Mouse (Mus musculus) CH12.LX (cell line): ENCODE measurements around the gene Gm45208. TPM values are rescaled to one million over a fixed set of nuclear protein-coding genes. Genes with fewer than 3 reads are reported as not detected.
A peak's percentile ranks its signal among the peaks of the same experiment; 100 is the strongest.

Source experiments
- DNase-seq: peaks from one replicate; pipeline ENCODE4 v3.0.0-alpha.2; 2013; ENCODE audit errors: extremely low read depth
- H3K27ac ChIP-seq: 2 replicates; pipeline ENCODE4 v1.5.1; 2012; ENCODE audit warnings: low read depth, mild to moderate bottlenecking, control low read depth, moderate library complexity; ENCODE audit not compliant: insufficient read depth
- H3K27me3 ChIP-seq: replicated peaks from 2 replicates; pipeline ENCODE3; 2012; ENCODE audit warnings: inconsistent platforms
- H3K36me3 ChIP-seq, 2 experiments: replicated peaks in 1 of 2; 2 replicates each; pipeline versions ENCODE3 to v1.6.1; 2012; ENCODE audit warnings: inconsistent platforms in 1 of 2, low read length in 1 of 2, mild to moderate bottlenecking in 1 of 2, mixed read lengths in 1 of 2, moderate library complexity in 1 of 2; ENCODE audit not compliant: control insufficient read depth in 1 of 2, insufficient read depth in 1 of 2
- H3K4me1 ChIP-seq, 2 experiments: 2 replicates each; pipeline ENCODE4 v1.6.1; 2012; ENCODE audit warnings: inconsistent platforms in 1 of 2, moderate library complexity in 1 of 2; ENCODE audit not compliant: insufficient read depth in 2 of 2, control insufficient read depth in 1 of 2
- H3K4me2 ChIP-seq: 2 replicates; pipeline ENCODE4 v1.6.1; 2012; ENCODE audit warnings: low read depth, mild to moderate bottlenecking, control low read depth; ENCODE audit not compliant: poor library complexity, insufficient read depth, severe bottlenecking
- H3K4me3 ChIP-seq, 3 experiments: fragments of 150-350 bp in 1 of 3; sonication (generic) in 1 of 3; replicated peaks in 1 of 3; 2 replicates each; pipeline versions ENCODE3 to v1.5.1; 2011 to 2012; ENCODE audit warnings: low read depth in 2 of 3, low read length in 2 of 3, mild to moderate bottlenecking in 2 of 3, moderate library complexity in 2 of 3, control low read depth in 1 of 3, improper control_type of control experiment in 1 of 3, inconsistent platforms in 1 of 3, mixed read lengths in 1 of 3; ENCODE audit not compliant: poor library complexity in 1 of 3
- H3K79me2 ChIP-seq: replicated peaks from 2 replicates; pipeline ENCODE4 v1.6.1; 2012; ENCODE audit warnings: mild to moderate bottlenecking, moderate library complexity; ENCODE audit not compliant: control insufficient read depth, poor library complexity, insufficient read depth, severe bottlenecking; ENCODE audit errors: extremely low read depth
- H3K9ac ChIP-seq: 2 replicates; pipeline ENCODE4 v1.6.1; 2012; ENCODE audit warnings: low read depth, mild to moderate bottlenecking, control low read depth, moderate library complexity; ENCODE audit not compliant: insufficient read depth
- H3K9me3 ChIP-seq: replicated peaks from 2 replicates; pipeline ENCODE3; 2012; ENCODE audit warnings: low read length, inconsistent platforms, mixed read lengths
- CTCF ChIP-seq, 2 experiments: IDR thresholded peaks in 1 of 2; conservative IDR thresholded peaks in 1 of 2; 2 replicates each; pipeline ENCODE4 v1.5.1; 2011 to 2012; ENCODE audit warnings: low read depth in 2 of 2, low read length in 2 of 2, improper control_type of control experiment in 1 of 2, inconsistent platforms in 1 of 2, mild to moderate bottlenecking in 1 of 2, moderate library complexity in 1 of 2
- E2F4 ChIP-seq: IDR thresholded peaks from 2 replicates; pipeline ENCODE4 v1.6.1; 2011; ENCODE audit warnings: low read depth, low read length, improper control_type of control experiment; ENCODE audit not compliant: insufficient replicate concordance
- IRF4 ChIP-seq: IDR thresholded peaks from 2 replicates; pipeline ENCODE4 v1.6.1; 2014; ENCODE audit warnings: low read depth, mild to moderate bottlenecking, inconsistent platforms, low read length, improper control_type of control experiment
- JUN ChIP-seq: IDR thresholded peaks from 2 replicates; pipeline ENCODE4 v1.6.1; 2011; ENCODE audit warnings: low read depth, mild to moderate bottlenecking, low read length, improper control_type of control experiment, moderate library complexity; ENCODE audit not compliant: insufficient read depth
- JUND ChIP-seq: conservative IDR thresholded peaks from 2 replicates; pipeline ENCODE4 v1.6.1; 2011; ENCODE audit warnings: low read depth, low read length, improper control_type of control experiment
- KAT2A ChIP-seq: IDR thresholded peaks from 2 replicates; pipeline ENCODE4 v1.6.1; 2012; ENCODE audit warnings: low read length, improper control_type of control experiment, inconsistent platforms; ENCODE audit not compliant: insufficient replicate concordance
- MAFK ChIP-seq: IDR thresholded peaks from 2 replicates; pipeline ENCODE4 v1.6.1; 2011; ENCODE audit warnings: low read length, improper control_type of control experiment; ENCODE audit not compliant: insufficient replicate concordance
- MAX ChIP-seq: IDR thresholded peaks from 2 replicates; pipeline ENCODE4 v1.6.1; 2011; ENCODE audit warnings: low read length, improper control_type of control experiment
- MXI1 ChIP-seq: IDR thresholded peaks from 2 replicates; pipeline ENCODE4 v1.6.1; 2011; ENCODE audit warnings: mild to moderate bottlenecking, low read depth, low read length, improper control_type of control experiment
- NRF1 ChIP-seq: IDR thresholded peaks from 2 replicates; pipeline ENCODE4 v1.6.1; 2014; ENCODE audit warnings: low read depth, mild to moderate bottlenecking, inconsistent platforms, low read length, improper control_type of control experiment, moderate library complexity
- RAD21 ChIP-seq: IDR thresholded peaks from 2 replicates; pipeline ENCODE4 v1.6.1; 2011; ENCODE audit warnings: low read depth, mild to moderate bottlenecking, low read length, improper control_type of control experiment, moderate library complexity
- SIN3A ChIP-seq: IDR thresholded peaks from 2 replicates; pipeline ENCODE4 v1.6.1; 2012; ENCODE audit warnings: low read length, improper control_type of control experiment, inconsistent platforms
- SMC3 ChIP-seq: IDR thresholded peaks from 2 replicates; pipeline ENCODE4 v1.6.1; 2011; ENCODE audit warnings: low read depth, low read length, improper control_type of control experiment
- TBP ChIP-seq: conservative IDR thresholded peaks from 2 replicates; pipeline ENCODE4 v1.6.1; 2011; ENCODE audit warnings: low read depth, low read length, improper control_type of control experiment
- TCF12 ChIP-seq: IDR thresholded peaks from 2 replicates; pipeline ENCODE4 v1.6.1; 2014; ENCODE audit warnings: low read depth, mild to moderate bottlenecking, inconsistent platforms, low read length, improper control_type of control experiment
- USF1 ChIP-seq: IDR thresholded peaks from 2 replicates; pipeline ENCODE4 v1.6.1; 2014; ENCODE audit warnings: low read depth, mild to moderate bottlenecking, inconsistent platforms, low read length, improper control_type of control experiment
- ZC3H11A ChIP-seq: IDR thresholded peaks from 2 replicates; pipeline ENCODE4 v1.6.1; 2012; ENCODE audit warnings: low read depth, mild to moderate bottlenecking, inconsistent platforms, low read length, improper control_type of control experiment
- ZNF384 ChIP-seq: IDR thresholded peaks from 2 replicates; pipeline ENCODE4 v1.6.1; 2012; ENCODE audit warnings: low read depth, low read length, improper control_type of control experiment, inconsistent platforms
- dilution Hi-C: fragments of 300-500 bp; cut with MboI; formaldehyde crosslinking; loops from 2 replicates; pipeline ENCODE4 v1.14.3; 2020; ENCODE audit warnings: low sequenced_read_pairs; ENCODE audit not compliant: extremely low pct_unique_long_range_greater_than_20kb, extremely low pct_ligation_motif_present
- in situ Hi-C: fragments of 300-500 bp; cut with MboI; formaldehyde crosslinking; loops from 3 replicates; pipeline ENCODE4 v1.14.3; 2019; ENCODE audit warnings: low sequenced_read_pairs, low pct_ligation_motif_present, low pct_unique_long_range_greater_than_20kb, mixed read lengths
- polyA plus RNA-seq: library from polyadenylated mRNA; unstranded; fragments of >175 nt; gene quantifications from 2 replicates; pipeline ENCODE4 v1.2.1, GENCODE M21; 2012; ENCODE audit warnings: low read depth; ENCODE audit not compliant: insufficient read length
- total RNA-seq, 2 experiments: library from RNA; depleted of rRNA; stranded (reverse); fragments of 300-350 nt in 1 of 2; fragments of >200 nt in 1 of 2; gene quantifications; 2 replicates each; pipeline ENCODE4 v1.2.3; 2012 to 2014

The Gm45208 gene
- total and polyA plus RNA-seq, 3 experiments: 0.47 to 13.0 TPM; not detected in 1

DNA sequence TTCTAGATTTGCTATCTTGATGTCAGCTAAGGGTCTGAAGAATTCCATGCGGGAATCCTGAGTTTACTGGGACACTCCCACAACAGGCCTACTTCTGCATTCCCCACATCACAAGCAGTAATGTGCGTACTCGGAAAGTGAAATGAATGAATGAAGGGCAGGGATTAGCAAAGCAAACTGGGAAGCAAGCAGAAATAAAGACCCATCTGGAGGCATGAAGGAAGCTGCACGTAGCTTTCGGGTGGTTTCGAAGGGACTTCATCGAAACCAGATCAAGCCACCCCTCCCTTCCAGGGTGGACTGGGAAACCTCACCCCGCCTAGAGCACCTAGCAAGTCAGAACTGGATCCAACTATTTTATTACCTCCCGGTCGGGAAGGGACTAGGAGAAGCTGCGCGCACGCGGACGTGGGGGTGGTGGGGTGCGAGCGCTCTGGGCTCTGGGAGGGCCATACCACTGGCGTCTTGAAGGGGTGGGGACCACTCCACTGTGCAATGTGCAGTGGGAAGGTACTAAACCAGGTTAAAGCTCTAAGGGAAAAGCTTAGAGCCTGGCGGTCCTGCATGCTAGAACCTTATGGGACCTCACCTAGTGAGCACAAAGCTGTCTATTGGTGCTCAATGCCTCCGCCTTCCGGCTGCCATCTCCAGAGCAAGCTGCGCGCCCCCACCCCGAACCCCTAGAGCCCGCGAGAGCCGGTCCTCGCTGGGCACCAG lies 47.6 kb upstream of the Gm45208 start:
- Histone ChIP-seq H3K27ac (peak overlapping the region; percentile 77), H3K4me2 (peak overlapping the region; percentile 72)
- DNase-seq: peak; percentile 27
- peak; percentile 34; the same call in 1 of the 2 replicates for TF ChIP-seq MAX
- TF ChIP-seq TBP: no peak
- TF ChIP-seq, all 38 proteins: peak for 1
- dilution Hi-C loops: no loop called here
- peaks cover 10% of the 10 kb centered on the region for H3K79me2 ChIP-seq
- H3K27me3 ChIP-seq: no peaks in the 10 kb centered on the region
- H3K4me3 ChIP-seq: peak overlapping the region; percentile 5 to 27 (median 11)
- in situ Hi-C loops: no loop called here
- H3K36me3 ChIP-seq: no peaks in the 10 kb centered on the region
- H3K4me1 ChIP-seq: peaks cover 4 to 12% of the 10 kb centered on the region in 2 experiments; a peak in 3 of 4 replicates
- H3K9ac ChIP-seq: peak overlapping the region; percentile 37
- H3K9me3 ChIP-seq: no peaks in the 10 kb centered on the region

DNA sequence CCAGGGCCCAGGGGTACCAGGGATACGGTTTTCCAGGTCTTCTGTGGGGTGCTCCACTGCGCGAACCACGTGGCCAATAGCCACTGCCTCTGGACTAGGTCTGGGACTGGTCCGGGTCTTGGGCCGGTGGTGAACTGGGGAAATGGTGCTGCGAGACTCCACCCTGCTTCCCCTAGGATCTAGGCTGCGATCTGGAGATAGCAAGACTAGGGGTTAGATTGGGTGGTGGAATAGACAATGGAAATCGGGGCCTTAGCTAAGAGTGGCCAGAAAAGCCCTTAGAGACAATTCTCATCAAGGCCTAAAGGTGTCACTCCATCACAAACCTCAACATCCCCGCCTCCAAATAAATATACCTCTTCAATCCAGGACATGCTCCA lies 47.1 kb upstream of the Gm45208 start:
- H3K4me3 ChIP-seq: peak overlapping the region in 1 of 3 experiments; percentile 39
- H3K27me3 ChIP-seq: no peaks in the 10 kb centered on the region
- no peak for TF ChIP-seq TCF12
- TF ChIP-seq NRF1: no peak
- TF ChIP-seq JUND: no peak
- TF ChIP-seq CTCF (conservative IDR thresholded peaks at IDR 0.05 in 1 of 2, IDR thresholded peaks at IDR 0.05 in 1 of 2; ENCODE audit: low read depth in 2 of 2, low read length in 2 of 2): peak in 1 of 2 experiments; percentile 41; a peak in 2 of 4 replicates
- H3K4me2 ChIP-seq: peak overlapping the region; percentile 72; the same call in 1 of the 2 replicates
- H3K4me1 ChIP-seq: peaks cover 4 to 12% of the 10 kb centered on the region in 2 experiments; a peak in 3 of 4 replicates
- no peaks in the 10 kb centered on the region for H3K9me3 ChIP-seq
- H3K36me3 ChIP-seq: no peaks in the 10 kb centered on the region
- H3K27ac ChIP-seq: peak overlapping the region; percentile 77; the same call in 1 of the 2 replicates
- H3K9ac ChIP-seq: peak overlapping the region; percentile 37
- no peak for DNase-seq
- H3K79me2 ChIP-seq: peaks cover 4% of the 10 kb centered on the region
- in situ Hi-C loops (no loop called here), dilution Hi-C loops (no loop called here)

DNA sequence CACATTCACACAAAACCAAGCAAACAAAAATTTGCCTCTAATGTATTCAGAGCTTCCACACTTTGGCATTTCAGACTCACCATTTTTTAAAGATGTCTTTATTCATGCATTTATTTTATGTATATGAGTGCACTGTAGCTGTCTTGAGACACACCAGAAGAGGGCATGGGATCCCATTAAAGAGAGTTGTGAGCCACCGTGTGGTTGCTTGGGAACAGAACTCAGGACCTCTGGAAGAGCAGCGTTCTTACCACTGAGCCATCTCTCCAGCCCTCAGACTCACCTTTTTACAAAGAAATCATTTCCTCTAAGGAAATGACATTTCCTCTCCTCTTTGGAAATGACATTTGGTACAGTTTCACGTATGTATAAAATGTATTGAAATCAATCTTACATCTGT lies 43.1 kb upstream of the Gm45208 start:
- Histone ChIP-seq H3K36me3 (no peaks in the 10 kb centered on the region), H3K27me3 (no peaks in the 10 kb centered on the region), H3K4me3 (no peak overlapping the region), H3K9ac (no peak overlapping the region), H3K4me2 (no peak overlapping the region), H3K27ac (no peak overlapping the region), H3K4me1 (peaks cover 4 to 8% of the 10 kb centered on the region in 2 experiments; a peak in 3 of 4 replicates), H3K79me2 (no peaks in the 10 kb centered on the region), H3K9me3 (no peaks in the 10 kb centered on the region)
- DNase-seq: no peak
- TF ChIP-seq TBP: no peak
- TF ChIP-seq ZC3H11A: no peak
- TF ChIP-seq E2F4: no peak
- peak in 1 of 2 experiments; percentile 51; a peak in 2 of 4 replicates for TF ChIP-seq CTCF (conservative IDR thresholded peaks at IDR 0.05 in 1 of 2, IDR thresholded peaks at IDR 0.05 in 1 of 2; ENCODE audit: low read depth in 2 of 2, low read length in 2 of 2)
- TF ChIP-seq IRF4: no peak
- TF ChIP-seq JUN: no peak
- TF ChIP-seq USF1: no peak
- no peak for TF ChIP-seq MAFK
- TF ChIP-seq SIN3A: no peak
- no peak for TF ChIP-seq MXI1
- peak; percentile 20 for TF ChIP-seq RAD21
- TF ChIP-seq ZNF384: no peak
- TF ChIP-seq KAT2A: no peak
- TF ChIP-seq SMC3: peak; percentile 44
- dilution Hi-C loops (no loop called here), in situ Hi-C loops (no loop called here)
